Mouse (Mus musculus): Measurements from ENCODE around the gene Gm5936. TPM values are rescaled to one million over a fixed set of nuclear protein-coding genes. Genes with fewer than 3 reads are reported as not detected.
"Not testable (repeated sequence)": the region's sequence is repeated elsewhere in the genome, so short reads cannot be mapped to it uniquely, and the experiment has no call there.

Gm5936 gene
- polyA plus RNA-seq (2011; ENCODE audit: insufficient read depth, insufficient read length, low replicate concordance, missing spikeins): not detected in 2 replicates

DNA sequence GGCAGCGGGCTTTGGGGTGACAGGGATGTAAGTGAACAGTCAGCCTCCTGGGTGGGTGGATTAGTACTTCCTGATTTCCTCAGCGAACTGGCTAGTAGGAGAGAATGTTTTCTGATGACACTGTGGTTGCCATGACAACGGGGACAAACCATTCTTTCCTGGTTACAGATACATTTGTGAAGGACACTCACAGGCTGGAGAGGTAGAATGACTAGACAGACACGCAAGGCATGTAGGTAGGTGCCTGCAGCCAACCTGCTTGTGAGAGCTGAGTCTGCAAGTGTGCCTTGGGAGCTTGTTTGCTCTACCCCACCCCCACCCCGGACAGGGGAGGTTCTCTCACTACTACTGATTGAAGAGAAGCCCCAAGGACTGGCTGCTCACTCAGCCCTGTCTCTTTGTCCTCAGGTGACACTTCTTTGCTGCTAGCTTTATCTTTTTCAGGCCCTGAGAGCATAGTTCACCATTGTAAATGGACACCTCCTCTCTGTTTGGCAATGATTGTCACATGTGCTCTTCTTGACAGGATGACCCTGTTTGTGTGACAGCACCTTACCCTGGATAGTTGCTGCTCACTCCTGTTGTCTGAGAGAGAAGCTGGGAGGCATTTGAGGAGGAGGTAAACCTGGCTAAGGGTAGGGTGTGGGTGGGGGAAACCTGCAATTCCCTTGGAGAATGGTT lies at the start of gene Gm5936:
Gm5936 (plus strand) TSS at position 355 of the 681 bp plus-strand sequence.
- 36% methylated on average over 3 of the region's 5 CpGs for WGBS
- not testable (repeated sequence) for H3K27ac ChIP-seq (ENCODE audit: control insufficient read depth, insufficient read depth, low read depth, low read length, poor library complexity); H3K4me1 ChIP-seq (ENCODE audit: control insufficient read depth, insufficient read depth, low read length); H3K4me3 ChIP-seq (replicated peaks; ENCODE audit: control insufficient read depth, low read depth, low read length)

GRCm38 (mm10) chrX:74856104-74856503 lies 19.1 kb downstream of the Gm5936 start:
- WGBS: 85% methylated on average over 12 of the region's 12 CpGs
- not testable (repeated sequence) for H3K4me3 ChIP-seq (replicated peaks; ENCODE audit: control insufficient read depth, low read depth, low read length); H3K4me1 ChIP-seq (ENCODE audit: control insufficient read depth, insufficient read depth, low read length); H3K27ac ChIP-seq (ENCODE audit: control insufficient read depth, insufficient read depth, low read depth, low read length, poor library complexity)

- 38% methylated on average over 5 of the region's 6 CpGs for WGBS
- not testable (repeated sequence) for H3K4me3 ChIP-seq (replicated peaks; ENCODE audit: control insufficient read depth, low read depth, low read length); H3K4me1 ChIP-seq (ENCODE audit: control insufficient read depth, insufficient read depth, low read length); H3K27ac ChIP-seq (ENCODE audit: control insufficient read depth, insufficient read depth, low read depth, low read length, poor library complexity)
Measured at GRCm38 (mm10) chrX:74880123-74880522, 43.1 kb downstream of the Gm5936 start.

Other genes starting within 250 kb of the Gm5936 start
- not detected in 2 replicates for gene Olfr1325, start 244.5 kb upstream of the Gm5936 start, polyA plus RNA-seq (2011; ENCODE audit: insufficient read depth, insufficient read length, low replicate concordance, missing spikeins)
- gene Gm5640, start 191.6 kb upstream of the Gm5936 start, polyA plus RNA-seq (2011; ENCODE audit: insufficient read depth, insufficient read length, low replicate concordance, missing spikeins): not detected in 2 replicates
- not detected in 2 replicates for gene Gm6890, start 96.3 kb upstream of the Gm5936 start, polyA plus RNA-seq (2011; ENCODE audit: insufficient read depth, insufficient read length, low replicate concordance, missing spikeins)
- 1.8 and 6.8 TPM in 2 replicates for gene Gab3, start 248.3 kb downstream of the Gm5936 start, polyA plus RNA-seq (2011; ENCODE audit: insufficient read depth, insufficient read length, low replicate concordance, missing spikeins)

Data from bone marrow, adult 2 months (tissue).